Mouse (Mus musculus): ENCODE measurements around the gene B3galnt1. TPM values are rescaled to one million over a fixed set of nuclear protein-coding genes. Genes with fewer than 3 reads are reported as not detected.

Gene B3galnt1
- polyA plus RNA-seq, 1 experiment from 2014 or later: 21.8 TPM

GRCm38 (mm10) chr3:69543730-69544129 lies 55.0 kb downstream of the B3galnt1 start:
- H3K4me3 ChIP-seq (ENCODE audit: low read depth, low read length): no peak overlapping the region
- no peak overlapping the region for H3K4me2 ChIP-seq (replicated peaks; ENCODE audit: low read depth)
- H3K36me3 ChIP-seq (ENCODE audit: control insufficient read depth, insufficient read depth): no peaks in the 10 kb centered on the region
- no peak for TF ChIP-seq CTCF (IDR thresholded peaks at IDR 0.05; ENCODE audit: low read depth)
- ATAC-seq: no peak
- H3K4me1 ChIP-seq (replicated peaks; ENCODE audit: control insufficient read depth, insufficient read depth, low read length): no peaks in the 10 kb centered on the region
- H3K9ac ChIP-seq (ENCODE audit: low read depth, low read length): no peak overlapping the region
- no peaks in the 10 kb centered on the region for H3K9me3 ChIP-seq (ENCODE audit: control insufficient read depth)
- no peak overlapping the region for H3K27ac ChIP-seq (ENCODE audit: low read depth, low read length)
- WGBS: 88% methylated on average over 1 of the region's 1 CpGs
- H3K27me3 ChIP-seq (replicated peaks; ENCODE audit: control insufficient read depth, insufficient read depth, low read length): no peaks in the 10 kb centered on the region

DNA sequence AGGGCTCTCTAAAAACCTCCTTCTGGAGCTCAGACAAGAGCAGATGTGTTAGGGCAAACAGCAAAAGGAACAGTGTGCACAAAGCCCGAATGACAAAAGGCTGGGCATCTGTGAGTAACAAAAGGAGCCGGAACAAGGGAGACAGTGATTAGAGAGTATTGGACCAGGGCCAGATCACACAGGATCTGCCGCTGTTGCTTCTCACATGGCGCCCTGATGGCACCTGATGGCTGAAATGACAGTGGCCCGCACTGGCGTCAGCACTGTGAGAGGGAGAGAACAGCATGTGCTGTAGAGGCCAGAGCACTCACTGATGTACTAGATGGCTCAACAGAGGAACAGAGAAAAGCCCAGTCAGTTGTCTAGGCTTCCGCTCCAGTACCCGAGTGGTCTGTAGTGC lies 55.8 kb downstream of the B3galnt1 start:
- no peaks in the 10 kb centered on the region for H3K4me1 ChIP-seq (replicated peaks; ENCODE audit: control insufficient read depth, insufficient read depth, low read length)
- no peak overlapping the region for H3K27ac ChIP-seq (ENCODE audit: low read depth, low read length)
- no peak overlapping the region for H3K9ac ChIP-seq (ENCODE audit: low read depth, low read length)
- WGBS: 84% methylated on average over 8 of the region's 8 CpGs
- no peak overlapping the region for H3K4me2 ChIP-seq (replicated peaks; ENCODE audit: low read depth)
- H3K36me3 ChIP-seq (ENCODE audit: control insufficient read depth, insufficient read depth): no peaks in the 10 kb centered on the region
- no peak overlapping the region for H3K4me3 ChIP-seq (ENCODE audit: low read depth, low read length)
- no peak for TF ChIP-seq CTCF (IDR thresholded peaks at IDR 0.05; ENCODE audit: low read depth)
- H3K9me3 ChIP-seq (ENCODE audit: control insufficient read depth): no peaks in the 10 kb centered on the region
- no peaks in the 10 kb centered on the region for H3K27me3 ChIP-seq (replicated peaks; ENCODE audit: control insufficient read depth, insufficient read depth, low read length)
- ATAC-seq: no peak

- H3K4me2 ChIP-seq (replicated peaks; ENCODE audit: low read depth): no peak overlapping the region
- H3K27me3 ChIP-seq (replicated peaks; ENCODE audit: control insufficient read depth, insufficient read depth, low read length): no peaks in the 10 kb centered on the region
- H3K36me3 ChIP-seq (ENCODE audit: control insufficient read depth, insufficient read depth): no peaks in the 10 kb centered on the region
- H3K4me3 ChIP-seq (ENCODE audit: low read depth, low read length): no peak overlapping the region
- H3K4me1 ChIP-seq (replicated peaks; ENCODE audit: control insufficient read depth, insufficient read depth, low read length): no peaks in the 10 kb centered on the region
- no peak for TF ChIP-seq CTCF (IDR thresholded peaks at IDR 0.05; ENCODE audit: low read depth)
- 56% methylated on average over 25 of the region's 25 CpGs for WGBS
- no peak for ATAC-seq
- no peak overlapping the region for H3K27ac ChIP-seq (ENCODE audit: low read depth, low read length)
- no peaks in the 10 kb centered on the region for H3K9me3 ChIP-seq (ENCODE audit: control insufficient read depth)
- no peak overlapping the region for H3K9ac ChIP-seq (ENCODE audit: low read depth, low read length)
Measured at GRCm38 (mm10) chr3:69535941-69536647, 62.7 kb downstream of the B3galnt1 start.

- no peak overlapping the region for H3K4me2 ChIP-seq (replicated peaks; ENCODE audit: low read depth)
- WGBS: 91% methylated on average over 10 of the region's 10 CpGs
- no peak for TF ChIP-seq CTCF (IDR thresholded peaks at IDR 0.05; ENCODE audit: low read depth)
- H3K4me3 ChIP-seq (ENCODE audit: low read depth, low read length): no peak overlapping the region
- H3K27me3 ChIP-seq (replicated peaks; ENCODE audit: control insufficient read depth, insufficient read depth, low read length): no peaks in the 10 kb centered on the region
- no peak overlapping the region for H3K9ac ChIP-seq (ENCODE audit: low read depth, low read length)
- no peak for ATAC-seq
- no peaks in the 10 kb centered on the region for H3K4me1 ChIP-seq (replicated peaks; ENCODE audit: control insufficient read depth, insufficient read depth, low read length)
- H3K36me3 ChIP-seq (ENCODE audit: control insufficient read depth, insufficient read depth): no peaks in the 10 kb centered on the region
- no peak overlapping the region for H3K27ac ChIP-seq (ENCODE audit: low read depth, low read length)
- H3K9me3 ChIP-seq (ENCODE audit: control insufficient read depth): no peaks in the 10 kb centered on the region
Measured at GRCm38 (mm10) chr3:69535486-69535885, 63.3 kb downstream of the B3galnt1 start.

GRCm38 (mm10) chr3:69532687-69533086 lies 66.1 kb downstream of the B3galnt1 start:
- Histone ChIP-seq H3K4me1 (replicated peaks; ENCODE audit: control insufficient read depth, insufficient read depth, low read length) (no peaks in the 10 kb centered on the region), H3K27me3 (replicated peaks; ENCODE audit: control insufficient read depth, insufficient read depth, low read length) (no peaks in the 10 kb centered on the region), H3K36me3 (ENCODE audit: control insufficient read depth, insufficient read depth) (no peaks in the 10 kb centered on the region), H3K27ac (ENCODE audit: low read depth, low read length) (no peak overlapping the region), H3K4me2 (replicated peaks; ENCODE audit: low read depth) (no peak overlapping the region), H3K9ac (ENCODE audit: low read depth, low read length) (no peak overlapping the region), H3K9me3 (ENCODE audit: control insufficient read depth) (no peaks in the 10 kb centered on the region), H3K4me3 (ENCODE audit: low read depth, low read length) (no peak overlapping the region)
- WGBS: 64% methylated on average over 4 of the region's 4 CpGs
- no peak for ATAC-seq
- no peak for TF ChIP-seq CTCF (IDR thresholded peaks at IDR 0.05; ENCODE audit: low read depth)

GRCm38 (mm10) chr3:69531511-69531910 lies 67.2 kb downstream of the B3galnt1 start:
- Histone ChIP-seq H3K27me3 (replicated peaks; ENCODE audit: control insufficient read depth, insufficient read depth, low read length) (no peaks in the 10 kb centered on the region), H3K36me3 (ENCODE audit: control insufficient read depth, insufficient read depth) (no peaks in the 10 kb centered on the region), H3K4me3 (ENCODE audit: low read depth, low read length) (no peak overlapping the region), H3K9ac (ENCODE audit: low read depth, low read length) (no peak overlapping the region), H3K27ac (ENCODE audit: low read depth, low read length) (no peak overlapping the region), H3K9me3 (ENCODE audit: control insufficient read depth) (no peaks in the 10 kb centered on the region), H3K4me1 (replicated peaks; ENCODE audit: control insufficient read depth, insufficient read depth, low read length) (no peaks in the 10 kb centered on the region), H3K4me2 (replicated peaks; ENCODE audit: low read depth) (no peak overlapping the region)
- WGBS: 93% methylated on average over 9 of the region's 9 CpGs
- ATAC-seq: no peak
- no peak for TF ChIP-seq CTCF (IDR thresholded peaks at IDR 0.05; ENCODE audit: low read depth)

Data from intestine, postnatal 0 days (tissue).